Mouse (Mus musculus): ENCODE measurements around the gene 4931422A03Rik. TPM values are rescaled to one million over a fixed set of nuclear protein-coding genes. Genes with fewer than 3 reads are reported as not detected.
"Not testable (repeated sequence)": the region's sequence is repeated elsewhere in the genome, so short reads cannot be mapped to it uniquely, and the experiment has no call there.

4931422A03Rik gene
- polyA plus RNA-seq, 1 experiment from 2014 or later: 1.8 TPM

- ATAC-seq (ENCODE audit: low read depth): 0 out of 2 replicates have a peak, but pooled peaks have one; percentile 39
- no peak overlapping the region for H3K4me3 ChIP-seq (ENCODE audit: low read depth, low read length)
- WGBS (ENCODE audit: insufficient replicate concordance): 26% methylated on average over 16 of the region's 16 CpGs
These were observed 25.3 kb downstream of the 4931422A03Rik start for GRCm38 (mm10) chr2:104002711-104003413.

GRCm38 (mm10) chr2:104001861-104002260, 26.3 kb downstream of the 4931422A03Rik start:
- H3K9ac ChIP-seq (ENCODE audit: low read depth, low read length): no peak overlapping the region
- no peaks in the 10 kb centered on the region for H3K4me1 ChIP-seq (ENCODE audit: control insufficient read depth, low read depth, low read length)
- no peak overlapping the region for H3K4me2 ChIP-seq (ENCODE audit: low read depth, low read length)
- H3K27me3 ChIP-seq (ENCODE audit: control insufficient read depth, insufficient read depth, low read depth, low read length): peaks cover 2% of the 10 kb centered on the region; the same call in 1 of the 2 replicates
- H3K27ac ChIP-seq (ENCODE audit: low read length): no peak overlapping the region
- no peaks in the 10 kb centered on the region for H3K9me3 ChIP-seq (replicated peaks; ENCODE audit: control insufficient read depth, low read length)
- H3K4me3 ChIP-seq (ENCODE audit: low read depth, low read length): no peak overlapping the region
- whole genome bisulfite sequencing (ENCODE audit: insufficient replicate concordance): 46% methylated on average over 4 of the region's 4 CpGs
- no peaks in the 10 kb centered on the region for H3K36me3 ChIP-seq (ENCODE audit: control insufficient read depth, insufficient read depth)
- no peak for ATAC-seq (ENCODE audit: low read depth)

More at GRCm38 (mm10) chr2:104002711-104003413, 25.3 kb downstream of the 4931422A03Rik start:
- Histone ChIP-seq H3K9me3 (replicated peaks; ENCODE audit: control insufficient read depth, low read length) (no peaks in the 10 kb centered on the region), H3K36me3 (ENCODE audit: control insufficient read depth, insufficient read depth) (no peaks in the 10 kb centered on the region), H3K9ac (ENCODE audit: low read depth, low read length) (no peak overlapping the region), H3K4me1 (ENCODE audit: control insufficient read depth, low read depth, low read length) (no peaks in the 10 kb centered on the region), H3K27ac (ENCODE audit: low read length) (no peak overlapping the region), H3K27me3 (ENCODE audit: control insufficient read depth, insufficient read depth, low read depth, low read length) (peaks cover 2% of the 10 kb centered on the region; the same call in 1 of the 2 replicates), H3K4me2 (ENCODE audit: low read depth, low read length) (no peak overlapping the region)

DNA sequence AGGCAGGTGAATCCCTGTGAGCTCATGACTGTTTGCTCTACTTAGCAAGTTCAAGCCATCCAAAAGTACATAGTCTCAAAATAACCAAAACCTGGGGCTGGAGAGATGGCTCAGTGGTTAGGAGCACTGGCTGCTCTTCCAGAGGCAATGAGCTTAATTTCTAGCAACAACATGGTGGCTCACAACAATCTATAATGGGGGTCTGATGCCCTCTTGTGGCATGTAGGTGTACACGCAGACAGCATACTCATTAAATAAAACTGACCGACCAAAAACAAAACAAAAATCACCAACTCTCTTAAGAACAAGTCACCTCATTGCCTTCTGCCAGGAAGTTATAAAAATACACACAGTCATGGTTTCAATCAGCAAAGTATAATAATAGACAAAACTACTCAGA, 27.1 kb downstream of the 4931422A03Rik start:
- Histone ChIP-seq H3K36me3 (ENCODE audit: control insufficient read depth, insufficient read depth) (no peaks in the 10 kb centered on the region), H3K4me2 (ENCODE audit: low read depth, low read length) (no peak overlapping the region), H3K4me1 (ENCODE audit: control insufficient read depth, low read depth, low read length) (no peaks in the 10 kb centered on the region), H3K27ac (ENCODE audit: low read length) (no peak overlapping the region), H3K9me3 (replicated peaks; ENCODE audit: control insufficient read depth, low read length) (no peaks in the 10 kb centered on the region), H3K4me3 (ENCODE audit: low read depth, low read length) (no peak overlapping the region), H3K9ac (ENCODE audit: low read depth, low read length) (no peak overlapping the region), H3K27me3 (ENCODE audit: control insufficient read depth, insufficient read depth, low read depth, low read length) (no peaks in the 10 kb centered on the region)
- ATAC-seq (ENCODE audit: low read depth): no peak
- 6% methylated on average over 2 of the region's 2 CpGs for WGBS (ENCODE audit: insufficient replicate concordance)

DNA sequence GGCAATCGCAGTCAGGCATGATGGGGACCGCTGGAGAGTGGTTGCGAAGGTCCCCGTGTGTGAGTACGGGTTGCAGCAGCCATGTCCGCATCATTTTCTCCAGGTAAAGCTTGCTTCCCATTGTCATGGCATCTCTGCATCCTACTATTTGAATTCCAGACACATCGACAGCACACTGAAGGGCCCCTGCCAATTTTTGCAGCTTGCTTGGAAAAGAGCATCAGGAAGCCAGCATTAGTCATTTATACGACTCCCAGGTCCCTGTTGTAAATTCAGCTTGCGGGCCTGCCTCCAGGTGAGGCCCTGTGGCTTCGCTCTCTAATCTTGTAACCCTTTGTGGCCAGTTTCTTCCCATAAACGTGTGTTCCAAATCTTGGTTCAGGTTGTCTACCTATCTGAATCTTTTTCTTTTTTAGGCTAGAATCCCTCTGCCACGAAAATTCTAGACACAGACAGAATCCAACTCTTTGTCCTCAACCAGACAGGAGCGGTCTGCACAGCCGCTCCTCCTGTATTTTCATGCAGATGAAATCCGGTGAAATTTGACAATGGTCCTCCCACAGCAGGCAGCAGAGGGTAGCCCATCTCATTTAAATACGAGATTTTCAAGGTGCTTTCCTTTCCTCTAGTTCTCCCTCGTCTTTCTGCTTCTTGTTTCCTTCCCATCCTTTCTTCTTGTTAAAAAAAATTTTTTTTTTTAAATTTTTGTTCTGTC, 35.4 kb downstream of the 4931422A03Rik start:
- H3K27me3 ChIP-seq (ENCODE audit: control insufficient read depth, insufficient read depth, low read depth, low read length): 0 out of 2 replicates have a peak, but pooled peaks cover 3% of the 10 kb centered on the region
- H3K27ac ChIP-seq (ENCODE audit: low read length): no peak overlapping the region
- H3K4me2 ChIP-seq (ENCODE audit: low read depth, low read length): no peak overlapping the region
- no peak overlapping the region for H3K9ac ChIP-seq (ENCODE audit: low read depth, low read length)
- H3K4me3 ChIP-seq (ENCODE audit: low read depth, low read length): no peak overlapping the region
- H3K9me3 ChIP-seq (replicated peaks; ENCODE audit: control insufficient read depth, low read length): no peaks in the 10 kb centered on the region
- no peak for ATAC-seq (ENCODE audit: low read depth)
- H3K36me3 ChIP-seq (ENCODE audit: control insufficient read depth, insufficient read depth): no peaks in the 10 kb centered on the region
- no peaks in the 10 kb centered on the region for H3K4me1 ChIP-seq (ENCODE audit: control insufficient read depth, low read depth, low read length)
- WGBS (ENCODE audit: insufficient replicate concordance): 60% methylated on average over 17 of the region's 17 CpGs

DNA sequence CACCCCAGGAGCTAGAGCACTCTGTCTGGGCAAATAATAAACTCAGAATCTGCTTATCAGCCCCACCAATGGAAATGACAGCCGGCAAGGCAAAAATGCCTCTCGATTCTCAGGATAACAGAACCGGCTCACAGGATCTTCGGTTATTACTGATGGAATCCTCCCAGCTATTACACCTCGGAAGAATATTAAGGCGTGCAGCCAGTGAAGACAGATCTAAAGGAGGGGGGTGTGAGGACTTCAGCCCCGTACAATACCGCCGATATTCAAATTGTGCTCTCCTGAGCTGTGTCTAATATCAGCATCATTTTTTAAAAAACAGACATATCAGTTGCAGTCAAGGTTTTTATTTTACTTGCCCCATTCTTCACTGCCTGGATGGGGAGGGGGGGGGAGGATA, 36.0 kb downstream of the 4931422A03Rik start:
- H3K4me2 ChIP-seq (ENCODE audit: low read depth, low read length): no peak overlapping the region
- 0 out of 2 replicates have a peak, but pooled peaks cover 3% of the 10 kb centered on the region for H3K27me3 ChIP-seq (ENCODE audit: control insufficient read depth, insufficient read depth, low read depth, low read length)
- H3K36me3 ChIP-seq (ENCODE audit: control insufficient read depth, insufficient read depth): no peaks in the 10 kb centered on the region
- no peak overlapping the region for H3K4me3 ChIP-seq (ENCODE audit: low read depth, low read length)
- no peak overlapping the region for H3K27ac ChIP-seq (ENCODE audit: low read length)
- no peak overlapping the region for H3K9ac ChIP-seq (ENCODE audit: low read depth, low read length)
- no peaks in the 10 kb centered on the region for H3K9me3 ChIP-seq (replicated peaks; ENCODE audit: control insufficient read depth, low read length)
- ATAC-seq (ENCODE audit: low read depth): no peak
- 79% methylated on average over 9 of the region's 9 CpGs for WGBS (ENCODE audit: insufficient replicate concordance)
- H3K4me1 ChIP-seq (ENCODE audit: control insufficient read depth, low read depth, low read length): peaks cover 3% of the 10 kb centered on the region

- Histone ChIP-seq H3K4me2 (ENCODE audit: low read depth, low read length) (no peak overlapping the region), H3K4me1 (ENCODE audit: control insufficient read depth, low read depth, low read length) (peaks cover 6% of the 10 kb centered on the region)
These were observed 36.9 kb downstream of the 4931422A03Rik start for GRCm38 (mm10) chr2:103991303-103991702.

DNA sequence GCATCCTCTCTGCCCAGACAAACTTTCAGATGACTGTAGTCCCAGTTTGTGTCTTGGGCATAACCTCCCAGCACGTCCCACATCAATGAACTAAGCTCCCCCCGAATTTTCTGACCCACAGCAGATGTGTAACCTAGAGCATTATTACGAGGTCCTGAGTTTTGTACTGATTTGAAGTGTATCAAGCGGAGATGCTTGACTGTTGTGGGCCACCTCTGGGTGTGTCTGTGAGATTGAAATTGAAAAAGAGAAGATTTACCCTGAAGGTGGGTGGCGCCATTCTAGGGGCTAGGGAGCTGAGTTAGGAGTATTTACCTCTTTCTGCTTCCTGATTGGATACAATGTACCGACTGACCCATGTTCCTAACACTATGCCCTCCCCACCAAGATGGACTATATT, 38.4 kb downstream of the 4931422A03Rik start:
- WGBS (ENCODE audit: insufficient replicate concordance): 74% methylated on average over 6 of the region's 6 CpGs
- peaks cover 6% of the 10 kb centered on the region for H3K4me1 ChIP-seq (ENCODE audit: control insufficient read depth, low read depth, low read length)
- H3K27me3 ChIP-seq (ENCODE audit: control insufficient read depth, insufficient read depth, low read depth, low read length): 0 out of 2 replicates have a peak, but pooled peaks cover 3% of the 10 kb centered on the region
- no peak overlapping the region for H3K9ac ChIP-seq (ENCODE audit: low read depth, low read length)
- no peak overlapping the region for H3K4me2 ChIP-seq (ENCODE audit: low read depth, low read length)
- no peak for ATAC-seq (ENCODE audit: low read depth)
- H3K9me3 ChIP-seq (replicated peaks; ENCODE audit: control insufficient read depth, low read length): no peaks in the 10 kb centered on the region
- H3K36me3 ChIP-seq (ENCODE audit: control insufficient read depth, insufficient read depth): no peaks in the 10 kb centered on the region
- no peak overlapping the region for H3K4me3 ChIP-seq (ENCODE audit: low read depth, low read length)
- H3K27ac ChIP-seq (ENCODE audit: low read length): no peak overlapping the region

More at GRCm38 (mm10) chr2:103991303-103991702, 36.9 kb downstream of the 4931422A03Rik start:
- ATAC-seq (ENCODE audit: low read depth): no peak
- 0 out of 2 replicates have a peak, but pooled peaks cover 3% of the 10 kb centered on the region for H3K27me3 ChIP-seq (ENCODE audit: control insufficient read depth, insufficient read depth, low read depth, low read length)
- no peak overlapping the region for H3K27ac ChIP-seq (ENCODE audit: low read length)
- no peaks in the 10 kb centered on the region for H3K36me3 ChIP-seq (ENCODE audit: control insufficient read depth, insufficient read depth)
- no peak overlapping the region for H3K4me3 ChIP-seq (ENCODE audit: low read depth, low read length)
- H3K9ac ChIP-seq (ENCODE audit: low read depth, low read length): no peak overlapping the region
- H3K9me3 ChIP-seq (replicated peaks; ENCODE audit: control insufficient read depth, low read length): no peaks in the 10 kb centered on the region

- H3K9me3 ChIP-seq (replicated peaks; ENCODE audit: control insufficient read depth, low read length); H3K4me2 ChIP-seq (ENCODE audit: low read depth, low read length); H3K4me3 ChIP-seq (ENCODE audit: low read depth, low read length); H3K4me1 ChIP-seq (ENCODE audit: control insufficient read depth, low read depth, low read length); ATAC-seq (ENCODE audit: low read depth); H3K27ac ChIP-seq (ENCODE audit: low read length); H3K9ac ChIP-seq (ENCODE audit: low read depth, low read length); H3K27me3 ChIP-seq (ENCODE audit: control insufficient read depth, insufficient read depth, low read depth, low read length): not testable (repeated sequence)
- H3K36me3 ChIP-seq (ENCODE audit: control insufficient read depth, insufficient read depth): peaks cover 12% of the 10 kb centered on the region
- WGBS (ENCODE audit: insufficient replicate concordance): 39% methylated on average over 7 of the region's 8 CpGs
These were observed 40.6 kb downstream of the 4931422A03Rik start for GRCm38 (mm10) chr2:103987595-103987994.

GRCm38 (mm10) chr2:103983146-103983545, 45.0 kb downstream of the 4931422A03Rik start:
- ATAC-seq (ENCODE audit: low read depth): no peak
- 89% methylated on average over 10 of the region's 10 CpGs for WGBS (ENCODE audit: insufficient replicate concordance)
- no peak overlapping the region for H3K4me3 ChIP-seq (ENCODE audit: low read depth, low read length)
- H3K4me2 ChIP-seq (ENCODE audit: low read depth, low read length): no peak overlapping the region
- H3K4me1 ChIP-seq (ENCODE audit: control insufficient read depth, low read depth, low read length): peaks cover 8% of the 10 kb centered on the region
- no peaks in the 10 kb centered on the region for H3K27me3 ChIP-seq (ENCODE audit: control insufficient read depth, insufficient read depth, low read depth, low read length)
- peaks cover 55% of the 10 kb centered on the region for H3K36me3 ChIP-seq (ENCODE audit: control insufficient read depth, insufficient read depth)
- H3K27ac ChIP-seq (ENCODE audit: low read length): no peak overlapping the region
- no peaks in the 10 kb centered on the region for H3K9me3 ChIP-seq (replicated peaks; ENCODE audit: control insufficient read depth, low read length)
- no peak overlapping the region for H3K9ac ChIP-seq (ENCODE audit: low read depth, low read length)
